Mouse (Mus musculus): ENCODE measurements at regions not wholly inside any gene's neighbourhood (a gene's known extent, or its start where the extent isn't known, plus 50 kb on each side); places are given as distances from the start of the nearest gene placed in this dataset.

GRCm38 (mm10) chr4:137216908-137217497 lies 60.3 kb upstream of the Wnt4 start:
- no peak for DNase-seq (ENCODE audit: low spot score)

DNA sequence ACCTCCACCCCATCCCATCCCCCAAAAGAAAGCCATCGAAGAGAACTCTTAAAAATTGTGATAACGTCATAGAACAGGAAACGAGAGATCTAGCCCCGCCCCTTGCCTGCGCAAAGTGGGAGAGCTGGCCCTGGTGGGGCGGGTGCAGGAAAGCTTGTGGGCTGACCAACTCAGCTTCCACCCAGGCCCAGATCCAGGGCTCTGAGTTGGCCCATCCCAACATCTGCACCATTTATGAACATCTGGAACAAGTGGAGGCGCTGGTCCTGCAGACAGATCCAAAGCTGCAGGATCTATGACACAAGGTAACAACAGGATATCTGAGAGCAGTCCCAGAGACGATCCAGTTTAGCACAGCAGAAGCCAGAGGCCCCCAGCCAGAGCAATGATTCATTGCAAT lies 62.7 kb upstream of the Wnt4 start:
- no peak for DNase-seq (ENCODE audit: low spot score)

DNA sequence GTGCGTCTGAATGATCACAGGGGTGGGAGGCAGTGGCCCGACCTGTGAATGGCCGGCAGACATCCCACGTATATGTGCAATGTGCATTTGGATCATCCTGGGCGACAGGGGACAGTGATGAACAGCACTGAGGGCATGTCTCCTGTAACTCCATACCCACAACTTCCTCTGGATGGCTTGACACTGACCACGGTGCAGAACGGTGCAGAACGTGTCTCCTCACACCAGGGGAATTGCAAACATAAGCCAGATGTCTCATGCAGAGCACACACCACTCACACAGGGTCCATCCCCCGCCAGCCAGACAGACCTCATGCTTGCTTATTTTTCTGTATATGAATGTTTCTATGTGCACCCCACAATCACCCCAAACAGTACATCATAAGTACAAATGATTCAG lies 64.4 kb upstream of the Wnt4 start:
- no peak for DNase-seq (ENCODE audit: low spot score)

GRCm38 (mm10) chr4:137212106-137212505 lies 65.2 kb upstream of the Wnt4 start:
- DNase-seq (ENCODE audit: low spot score), result no peak

DNA sequence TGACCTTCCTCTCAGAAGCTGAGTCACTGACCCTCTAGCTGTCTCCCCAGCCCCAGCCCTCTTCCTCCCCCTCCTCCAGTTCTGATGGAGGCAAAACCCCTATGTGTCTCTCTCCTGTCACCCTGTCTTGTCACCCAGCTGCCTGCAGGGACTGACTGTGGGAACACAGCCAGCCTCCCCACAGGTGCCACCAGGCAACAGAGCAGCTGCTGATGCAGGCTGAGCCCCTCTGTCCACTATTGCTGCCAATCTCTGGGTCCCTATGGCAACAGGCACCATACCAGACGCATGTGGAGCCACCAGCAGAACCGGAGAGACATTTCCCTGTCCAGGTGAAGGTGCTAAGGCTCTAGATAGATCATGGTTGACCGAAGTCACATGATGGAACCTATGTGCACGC lies 66.0 kb upstream of the Wnt4 start:
- DNase-seq (ENCODE audit: low spot score), result no peak

DNA sequence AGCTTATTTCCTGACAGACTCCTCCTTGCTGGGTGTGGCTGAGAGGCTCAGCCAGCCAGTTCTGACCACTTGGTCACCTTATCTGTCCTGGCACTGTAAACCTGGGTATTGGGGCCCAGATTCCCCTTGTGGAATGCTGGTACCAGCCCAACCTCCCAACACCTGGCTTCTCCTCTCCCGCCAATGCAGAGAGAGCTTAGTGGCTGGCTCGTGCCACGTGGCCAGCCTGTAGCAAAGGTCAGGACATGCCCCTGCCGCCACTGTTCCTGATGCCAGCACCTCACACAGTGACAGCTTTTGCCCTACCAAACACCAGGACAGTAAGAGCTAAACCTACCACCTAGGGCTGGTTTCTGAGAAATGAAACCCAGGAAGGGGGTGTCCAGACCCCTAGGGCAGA lies 66.8 kb upstream of the Wnt4 start:
- DNase-seq (ENCODE audit: low spot score), result no peak

- DNase-seq (ENCODE audit: low spot score), result no peak
Observed at GRCm38 (mm10) chr4:137200968-137201367, 76.3 kb upstream of the Wnt4 start.

- DNase-seq (ENCODE audit: low spot score), result no peak
Observed at GRCm38 (mm10) chr4:137200426-137200825, 76.9 kb upstream of the Wnt4 start.

DNA sequence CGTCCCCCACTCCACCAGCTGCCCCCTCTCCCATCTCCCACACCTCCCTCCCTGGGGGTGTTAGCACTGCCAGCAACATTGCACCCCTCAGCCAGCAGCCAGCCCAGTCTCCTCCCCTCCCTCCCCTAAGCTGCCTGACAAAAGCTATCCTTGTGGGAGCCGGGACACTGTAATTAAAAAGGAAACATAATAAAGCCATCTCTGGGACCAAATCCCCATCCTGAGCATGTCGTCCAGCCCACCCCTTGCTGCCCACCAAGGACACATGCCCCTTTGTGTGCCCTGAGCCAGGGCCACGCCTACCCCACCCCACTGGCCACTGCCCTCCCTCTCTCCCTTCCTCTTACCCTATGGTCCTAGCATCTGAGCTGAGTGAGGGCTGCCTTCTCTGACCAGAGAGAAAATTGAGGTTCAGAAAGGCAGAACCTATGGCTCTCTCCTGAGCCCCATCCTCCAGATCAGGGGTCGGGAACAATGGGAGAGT lies 80.8 kb upstream of the Wnt4 start:
- no peak for DNase-seq (ENCODE audit: low spot score)

GRCm38 (mm10) chr4:137194106-137194505 lies 83.2 kb upstream of the Wnt4 start:
- no peak for DNase-seq (ENCODE audit: low spot score)

DNA sequence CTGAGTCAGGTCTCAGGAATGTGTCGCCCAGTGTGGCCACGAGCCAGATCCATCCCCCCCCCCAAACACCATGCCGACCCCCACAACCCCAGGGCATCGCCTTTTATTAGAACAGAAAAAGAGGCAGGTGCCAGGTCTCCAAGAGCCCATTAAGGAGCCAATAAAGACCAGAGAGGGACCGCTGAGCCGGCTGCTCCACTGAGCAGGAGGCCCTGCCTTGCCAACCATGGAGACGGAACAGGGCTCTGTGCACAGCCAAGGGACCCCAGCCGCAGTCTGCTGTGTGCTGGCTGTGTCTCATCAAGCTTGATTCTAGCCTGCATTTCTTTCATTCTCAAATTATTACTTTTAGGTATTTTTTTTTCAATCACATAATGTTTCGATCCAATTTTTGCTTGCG lies 86.7 kb upstream of the Wnt4 start:
- no peak for DNase-seq (ENCODE audit: low spot score)

DNA sequence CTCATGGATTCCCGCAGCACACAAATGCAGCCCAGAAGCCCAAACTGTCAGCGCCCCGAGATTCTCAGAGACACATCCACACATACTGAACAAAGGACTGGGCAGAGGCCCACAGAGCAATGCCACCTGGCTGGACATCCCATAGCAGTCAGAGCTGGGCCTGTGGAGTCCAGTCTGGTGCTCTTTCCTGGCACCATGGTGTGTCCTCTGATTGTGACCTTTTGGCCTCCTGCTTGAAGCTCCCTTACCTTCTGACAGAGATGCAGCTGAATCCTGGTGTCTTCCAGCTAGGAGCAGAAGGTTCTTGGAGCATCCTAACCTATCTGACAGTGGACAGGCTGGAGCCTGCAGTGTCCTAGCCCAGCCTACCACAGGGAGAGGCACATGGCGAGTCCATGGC lies 87.5 kb upstream of the Wnt4 start:
- no peak for DNase-seq (ENCODE audit: low spot score)

GRCm38 (mm10) chr4:137189058-137189457 lies 88.2 kb upstream of the Wnt4 start:
- no peak for DNase-seq (ENCODE audit: low spot score)

GRCm38 (mm10) chr4:137187592-137187991 lies 89.7 kb upstream of the Wnt4 start:
- DNase-seq (ENCODE audit: low spot score), result no peak

GRCm38 (mm10) chr4:137187051-137187450 lies 90.2 kb upstream of the Wnt4 start:
- DNase-seq (ENCODE audit: low spot score), result no peak

DNA sequence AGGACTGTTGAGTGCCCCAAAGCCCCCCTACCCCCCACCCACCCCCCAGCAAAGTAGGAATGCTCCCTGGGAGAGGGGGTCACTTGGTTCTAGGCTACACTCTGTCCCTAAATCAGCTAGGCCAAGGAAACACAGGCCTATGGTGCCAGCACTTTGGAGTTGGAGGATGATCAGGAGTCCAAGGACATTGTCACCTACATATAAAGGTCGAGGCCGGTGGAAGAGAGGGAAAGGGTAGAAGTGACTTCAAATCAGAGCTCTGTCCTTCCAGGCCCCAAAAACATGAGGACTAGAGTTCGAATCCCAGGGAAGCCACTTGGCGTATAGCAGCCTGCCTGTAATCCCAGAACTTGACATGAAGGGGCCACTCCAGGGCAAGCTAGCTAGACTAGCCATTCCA lies 92.3 kb upstream of the Wnt4 start:
- DNase-seq (ENCODE audit: low spot score), result no peak

GRCm38 (mm10) chr4:137183181-137183850 lies 94.0 kb upstream of the Wnt4 start:
- peak; percentile 44 for DNase-seq (ENCODE audit: low spot score)

GRCm38 (mm10) chr4:137182547-137182946 lies 94.7 kb upstream of the Wnt4 start:
- DNase-seq (ENCODE audit: low spot score), result no peak

DNA sequence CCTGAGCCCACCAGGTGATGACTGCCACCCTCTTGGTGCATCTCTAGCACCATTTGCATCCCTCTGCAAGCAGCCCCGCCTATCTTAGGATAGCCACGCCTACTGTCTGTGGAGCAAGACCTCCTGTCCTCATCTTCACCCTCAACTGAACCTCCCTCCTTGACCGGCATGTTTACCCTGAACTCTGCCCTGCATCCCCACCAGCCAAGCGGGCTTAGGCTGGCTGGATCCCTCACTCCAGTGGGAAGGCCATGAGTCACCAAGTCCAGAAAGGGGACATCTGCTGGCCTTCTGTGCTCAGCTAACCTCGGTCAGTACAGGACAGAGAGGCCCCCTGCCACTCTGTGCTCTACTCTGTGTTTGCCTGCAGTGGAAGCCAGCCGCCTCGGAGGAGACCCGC lies 96.0 kb upstream of the Wnt4 start:
- DNase-seq (ENCODE audit: low spot score), result no peak

GRCm38 (mm10) chr4:137180083-137180482 lies 97.2 kb upstream of the Wnt4 start:
- no peak for DNase-seq (ENCODE audit: low spot score)

DNA sequence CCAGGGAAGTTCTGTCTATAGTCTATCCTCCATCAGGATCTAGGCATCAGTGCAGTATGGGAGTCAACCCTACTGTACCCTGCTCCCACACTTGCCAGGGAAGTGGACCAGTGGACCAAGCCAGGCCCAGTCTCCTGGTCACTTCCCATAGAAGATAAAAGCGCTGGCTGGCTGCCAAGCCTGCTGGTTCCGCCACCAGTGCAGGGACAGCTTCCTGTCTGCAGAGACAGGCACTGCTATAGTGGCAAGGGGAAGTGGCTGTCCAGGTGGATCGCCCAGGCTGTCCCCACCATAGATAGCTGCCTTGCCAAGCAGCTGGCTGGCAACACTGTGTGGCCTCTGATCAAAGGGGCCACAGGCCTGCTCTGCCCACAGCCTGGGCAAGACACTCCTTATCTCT lies 98.5 kb upstream of the Wnt4 start:
- DNase-seq (ENCODE audit: low spot score), result peak; percentile 41

- DNase-seq (ENCODE audit: low spot score), result peak; percentile 46
Observed at GRCm38 (mm10) chr4:137164933-137165332, 112.4 kb upstream of the Wnt4 start.

- peak; percentile 81 for DNase-seq (ENCODE audit: low spot score)
Observed at GRCm38 (mm10) chr4:137164429-137164828, 112.9 kb upstream of the Wnt4 start.

DNA sequence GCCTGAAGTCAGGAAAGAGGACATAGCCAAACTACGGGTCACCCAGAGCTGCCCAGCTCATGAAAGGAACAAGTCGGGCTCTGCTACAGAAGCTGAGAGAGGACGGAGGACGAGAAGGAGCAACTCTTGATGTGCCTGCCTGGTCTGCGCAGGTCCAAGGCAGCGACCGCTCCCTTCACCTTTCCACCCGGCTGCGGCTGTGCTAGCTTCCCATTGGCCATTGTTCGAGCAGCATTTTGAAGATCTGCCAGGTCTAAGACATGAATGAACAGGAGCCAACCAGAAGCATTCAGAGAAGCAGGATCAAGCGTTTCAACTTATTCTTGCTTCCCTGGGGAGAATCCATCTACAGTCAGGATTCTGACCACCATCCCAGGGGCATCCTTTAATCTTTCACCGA lies 113.3 kb upstream of the Wnt4 start:
- no peak for DNase-seq (ENCODE audit: low spot score)
